Mouse (Mus musculus): ENCODE results near the gene Tmem30c.

The Tmem30c gene

DNA sequence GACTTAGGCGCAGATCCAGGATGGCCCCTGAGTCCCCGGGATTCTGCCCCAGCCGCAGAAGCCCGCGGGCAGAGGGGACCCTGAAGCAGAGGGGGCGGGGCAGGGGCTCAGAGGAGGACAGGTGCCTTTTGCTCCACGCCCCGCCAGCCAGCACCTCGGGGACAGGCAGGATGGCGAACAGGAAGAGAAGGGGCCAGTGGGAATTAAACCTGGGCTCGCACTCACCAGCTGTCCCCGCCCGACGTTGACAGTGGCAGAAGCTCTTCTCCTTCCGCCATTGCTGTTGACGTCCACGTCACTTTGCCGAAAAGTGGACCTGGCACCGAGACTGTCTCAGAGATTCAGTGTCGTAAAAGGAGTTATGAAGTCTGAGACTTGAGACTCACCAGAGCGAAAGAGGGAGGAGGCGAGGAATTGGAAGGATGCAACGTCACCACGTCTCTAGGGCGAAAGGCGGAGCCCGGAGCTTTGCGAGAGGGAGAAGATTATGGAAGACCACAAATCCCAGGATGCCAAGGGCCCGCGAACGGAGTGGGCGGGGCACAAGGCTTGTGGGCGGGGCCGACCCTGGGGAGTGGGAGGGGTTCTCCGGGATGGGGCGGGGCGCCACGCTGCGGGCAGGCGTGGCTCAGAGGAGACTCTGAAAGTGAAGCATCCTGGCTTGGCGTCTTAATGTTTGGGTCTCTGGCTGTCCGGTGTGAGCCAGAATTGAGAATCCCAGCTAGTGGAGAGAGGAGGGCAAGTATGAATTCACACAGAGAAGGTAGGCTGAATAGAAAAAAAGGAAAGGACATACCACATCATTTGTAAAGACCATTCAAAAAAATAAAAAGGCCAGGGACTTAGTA is 61.4 kb downstream of the Tmem30c start, which contains the start of gene Tbc1d23:
Tbc1d23 (minus strand) TSS at position 416 of the 848 bp plus-strand sequence.
- peak; percentile 97 for DNase-seq

DNA sequence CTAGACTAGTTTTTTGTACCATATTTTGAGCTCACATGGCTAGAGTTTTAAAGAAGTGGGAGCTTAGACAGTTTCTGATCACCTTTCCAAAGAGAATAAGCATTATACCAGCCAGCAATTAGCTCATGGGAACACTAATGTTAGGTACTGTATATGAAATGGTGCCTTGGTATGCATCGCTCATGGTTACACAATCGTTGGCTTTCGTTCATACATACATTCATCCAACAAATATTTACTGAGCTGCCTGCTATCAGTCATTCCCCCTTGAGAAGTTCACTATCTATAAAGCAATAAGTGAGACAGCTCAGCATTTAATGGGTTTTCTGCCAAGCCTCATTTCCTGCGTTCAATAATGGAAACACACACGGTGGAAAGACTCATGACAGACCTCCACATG is 66.2 kb downstream of the Tmem30c start:
- no peak for DNase-seq

DNA sequence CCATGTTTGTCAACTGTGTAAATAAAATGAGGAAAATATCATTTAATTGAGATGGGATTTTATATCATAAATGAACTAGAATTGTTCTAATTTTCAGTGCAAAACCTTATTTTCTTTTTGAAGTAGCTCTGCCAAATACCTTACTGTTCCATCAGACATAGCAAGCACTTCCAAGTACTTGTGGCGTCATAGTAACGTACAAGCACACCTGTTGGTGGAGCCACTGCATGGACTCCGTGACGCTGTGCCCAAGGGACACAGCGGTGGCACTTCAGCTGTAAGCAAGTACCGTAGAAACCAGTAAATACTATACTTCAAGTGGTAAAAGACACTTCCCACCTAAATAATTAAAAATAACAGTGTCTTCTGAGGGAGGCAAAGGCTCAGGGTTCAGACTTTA is 72.3 kb downstream of the Tmem30c start:
- DNase-seq: no peak
